Mouse (Mus musculus) liver, postnatal 0 days (tissue): ENCODE results near the gene Edaradd. TPM values are rescaled to one million over a fixed set of nuclear protein-coding genes. Genes with fewer than 3 reads are reported as not detected.

Experiments
- ATAC-seq: fragments of 200-750 bp; cut with Nextera tagmentation; 2 replicates; pipeline ENCODE4 v1.8.0; 2017; ENCODE audit warnings: mild to moderate bottlenecking, moderate library complexity
- DNase-seq: peaks from one replicate; pipeline ENCODE4 v3.0.0-alpha.2; 2016
- H3K27ac ChIP-seq: fragments of 300-500 bp; sonication (generic); 2 replicates; pipeline ENCODE4 v1.5.1; 2014; ENCODE audit warnings: antibody characterized with exemption, moderate library complexity, mild to moderate bottlenecking, low read depth
- H3K27me3 ChIP-seq: fragments of 300-500 bp; sonication (generic); 2 replicates; pipeline ENCODE4 v1.6.1; 2014; ENCODE audit warnings: low read length, control low read depth, mixed read lengths; ENCODE audit not compliant: insufficient read depth
- H3K36me3 ChIP-seq: fragments of 300-500 bp; sonication (generic); replicated peaks from 2 replicates; pipeline ENCODE4 v1.6.1; 2014; ENCODE audit warnings: mild to moderate bottlenecking, control low read depth, low read length, moderate library complexity, mixed read lengths; ENCODE audit not compliant: insufficient read depth
- H3K4me1 ChIP-seq: fragments of 300-500 bp; sonication (generic); 2 replicates; pipeline ENCODE4 v1.6.1; 2014; ENCODE audit warnings: antibody characterized with exemption, mild to moderate bottlenecking, control low read depth; ENCODE audit not compliant: insufficient read depth
- H3K4me2 ChIP-seq: fragments of 300-500 bp; sonication (generic); 2 replicates; pipeline ENCODE4 v1.6.1; 2014; ENCODE audit warnings: low read depth, mild to moderate bottlenecking, low read length, moderate library complexity, mixed read lengths
- H3K4me3 ChIP-seq: fragments of 300-500 bp; sonication (generic); 2 replicates; pipeline ENCODE4 v1.5.1; 2014; ENCODE audit warnings: low read depth, low read length
- H3K9ac ChIP-seq: fragments of 300-500 bp; sonication (generic); replicated peaks from 2 replicates; pipeline ENCODE4 v1.6.1; 2014; ENCODE audit warnings: mild to moderate bottlenecking, moderate library complexity
- H3K9me3 ChIP-seq: fragments of 300-500 bp; sonication (generic); 2 replicates; pipeline ENCODE4 v1.6.1; 2016; ENCODE audit warnings: mild to moderate bottlenecking, control low read depth, low read length, mixed read lengths
- CTCF ChIP-seq: sonication (generic); IDR thresholded peaks from 2 replicates; pipeline ENCODE4 v1.5.1; 2016; ENCODE audit warnings: antibody characterized with exemption, low read depth
- EP300 ChIP-seq: IDR thresholded peaks from 2 replicates; pipeline ENCODE4 v1.6.1; 2016; ENCODE audit warnings: antibody characterized with exemption, low read depth, mild to moderate bottlenecking
- WGBS: fragments of 180-500 bp; shearing (Covaris S2); extraction: QIAGEN DNeasy Blood & Tissue Kit; methylation state at CpG from one replicate; pipeline ENCODE4 v1.1.7; 2014; ENCODE audit not compliant: insufficient replicate concordance; 5-methylcytosine and 5-hydroxymethylcytosine counted together
- polyA plus RNA-seq: library from polyadenylated mRNA; unstranded; fragments of >200 nt; fragmentation: Nextera tagmentation; extraction: Ambion mirVana; gene quantifications from 2 replicates; pipeline ENCODE4 v1.2.1, GENCODE M21; 2015

The Edaradd gene
- polyA plus RNA-seq, 1 experiment from 2014 or later, result 0.38 TPM

GRCm38 (mm10) chr13:12485640-12486039, 34.6 kb downstream of the Edaradd start:
- H3K27ac ChIP-seq, result no peak overlapping the region
- DNase-seq, result no peak
- H3K4me1 ChIP-seq, result no peaks in the 10 kb centered on the region
- no peak for TF ChIP-seq CTCF
- TF ChIP-seq EP300, result no peak
- no peak overlapping the region for H3K4me3 ChIP-seq
- no peaks in the 10 kb centered on the region for H3K9me3 ChIP-seq
- ATAC-seq, result peak; percentile 50; the same call in 1 of the 2 replicates
- no peaks in the 10 kb centered on the region for H3K27me3 ChIP-seq
- no peak overlapping the region for H3K4me2 ChIP-seq
- WGBS, result 72% methylated on average over 7 of the region's 7 CpGs
- H3K36me3 ChIP-seq, result no peaks in the 10 kb centered on the region
- no peak overlapping the region for H3K9ac ChIP-seq

GRCm38 (mm10) chr13:12485197-12485596, 35.0 kb downstream of the Edaradd start:
- WGBS, result 67% methylated on average over 2 of the region's 2 CpGs

GRCm38 (mm10) chr13:12479802-12480201, 40.4 kb downstream of the Edaradd start:
- Histone ChIP-seq H3K27me3 (no peaks in the 10 kb centered on the region), H3K9me3 (no peaks in the 10 kb centered on the region), H3K9ac (no peak overlapping the region), H3K4me1 (no peaks in the 10 kb centered on the region), H3K27ac (no peak overlapping the region), H3K4me3 (no peak overlapping the region), H3K36me3 (no peaks in the 10 kb centered on the region), H3K4me2 (no peak overlapping the region)
- no peak for DNase-seq
- no peak for ATAC-seq
- 83% methylated on average over 6 of the region's 6 CpGs for WGBS
- no peak for TF ChIP-seq EP300
- no peak for TF ChIP-seq CTCF

More at GRCm38 (mm10) chr13:12485197-12485596, 35.0 kb downstream of the Edaradd start:
- Histone ChIP-seq H3K9me3 (no peaks in the 10 kb centered on the region), H3K4me3 (no peak overlapping the region), H3K27me3 (no peaks in the 10 kb centered on the region), H3K4me1 (no peaks in the 10 kb centered on the region), H3K27ac (no peak overlapping the region), H3K9ac (no peak overlapping the region), H3K36me3 (no peaks in the 10 kb centered on the region), H3K4me2 (no peak overlapping the region)
- DNase-seq (no peak), ATAC-seq (no peak)
- TF ChIP-seq CTCF (no peak), EP300 (no peak)

- Histone ChIP-seq H3K4me1 (no peaks in the 10 kb centered on the region), H3K9ac (no peak overlapping the region), H3K27me3 (no peaks in the 10 kb centered on the region), H3K36me3 (no peaks in the 10 kb centered on the region), H3K9me3 (no peaks in the 10 kb centered on the region), H3K4me3 (no peak overlapping the region), H3K4me2 (no peak overlapping the region), H3K27ac (no peak overlapping the region)
- ATAC-seq (no peak), DNase-seq (no peak)
- no peak for TF ChIP-seq EP300
- 82% methylated on average over 15 of the region's 15 CpGs for WGBS
Observed at GRCm38 (mm10) chr13:12478301-12478700, 41.9 kb downstream of the Edaradd start.

- DNase-seq (no peak), ATAC-seq (no peak)
- WGBS, result 76% methylated on average over 4 of the region's 4 CpGs
- TF ChIP-seq CTCF (no peak), EP300 (no peak)
- no peak overlapping the region for H3K4me2 ChIP-seq
- no peak overlapping the region for H3K4me3 ChIP-seq
- H3K27ac ChIP-seq, result no peak overlapping the region
- H3K9me3 ChIP-seq, result no peaks in the 10 kb centered on the region
- no peak overlapping the region for H3K9ac ChIP-seq
- no peaks in the 10 kb centered on the region for H3K4me1 ChIP-seq
- H3K27me3 ChIP-seq, result no peaks in the 10 kb centered on the region
- no peaks in the 10 kb centered on the region for H3K36me3 ChIP-seq
Observed at GRCm38 (mm10) chr13:12476886-12477285, 43.4 kb downstream of the Edaradd start.

- 69% methylated on average over 6 of the region's 6 CpGs for WGBS
Observed at GRCm38 (mm10) chr13:12475239-12475638, 45.0 kb downstream of the Edaradd start.

GRCm38 (mm10) chr13:12473724-12474378, 46.4 kb downstream of the Edaradd start:
- H3K9ac ChIP-seq, result no peak overlapping the region
- H3K27ac ChIP-seq, result no peak overlapping the region
- DNase-seq (peak; percentile 79), ATAC-seq (peak; percentile 43; the same call in 1 of the 2 replicates)
- 38% methylated on average over 8 of the region's 8 CpGs for WGBS
- H3K4me2 ChIP-seq, result no peak overlapping the region
- H3K27me3 ChIP-seq, result no peaks in the 10 kb centered on the region
- H3K4me1 ChIP-seq, result peaks cover under 1% of the 10 kb centered on the region; the same call in 1 of the 2 replicates
- TF ChIP-seq CTCF (peak; percentile 89), EP300 (no peak)
- no peaks in the 10 kb centered on the region for H3K36me3 ChIP-seq
- no peak overlapping the region for H3K4me3 ChIP-seq
- no peaks in the 10 kb centered on the region for H3K9me3 ChIP-seq

More at GRCm38 (mm10) chr13:12475239-12475638, 45.0 kb downstream of the Edaradd start:
- no peak for TF ChIP-seq CTCF
- TF ChIP-seq EP300, result 0 out of 2 replicates have a peak, but pooled peaks have one; percentile 17
- DNase-seq (no peak), ATAC-seq (peak; percentile 47)
- Histone ChIP-seq H3K27ac (no peak overlapping the region), H3K4me2 (no peak overlapping the region), H3K27me3 (no peaks in the 10 kb centered on the region), H3K36me3 (no peaks in the 10 kb centered on the region), H3K9ac (no peak overlapping the region), H3K4me3 (no peak overlapping the region), H3K4me1 (no peaks in the 10 kb centered on the region), H3K9me3 (no peaks in the 10 kb centered on the region)
